Mouse (Mus musculus): ENCODE data around the gene Syne3. TPM values are rescaled to one million over a fixed set of nuclear protein-coding genes. Genes with fewer than 3 reads are reported as not detected.

Gene Syne3
- total RNA-seq, 1 experiment: 1.5 TPM

DNA sequence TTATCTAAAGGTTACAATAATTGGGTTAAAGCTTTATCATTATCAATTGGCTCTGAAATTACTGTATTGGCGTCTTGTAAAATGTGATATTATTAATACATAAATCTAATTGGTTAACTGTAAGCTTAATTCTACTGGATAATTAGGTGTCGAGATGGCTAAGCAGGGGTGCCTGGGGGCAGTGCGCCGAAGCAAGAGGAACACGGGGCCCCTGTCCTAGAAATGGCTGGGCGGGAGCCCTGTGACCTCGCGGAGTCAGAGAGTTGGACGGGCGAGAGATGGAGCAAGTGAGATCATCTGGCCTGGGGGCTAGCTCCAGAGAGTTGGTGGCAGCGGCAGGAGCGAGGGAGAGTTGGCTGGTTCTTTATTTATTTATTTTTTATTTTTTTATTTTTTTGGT is 40.2 kb upstream of the Syne3 start:
- 0 out of 2 replicates have a peak overlapping the region, but pooled peaks have one; percentile 31 for H3K9ac ChIP-seq (ENCODE audit: insufficient read depth, low read depth, low read length, poor library complexity, severe bottlenecking)
- in situ Hi-C loops (cut with MboI; ENCODE audit: low sequenced_read_pairs in 2 of 2, unreplicated experiment in 2 of 2): loop anchor here in 1 of 2 experiments (5.0 kb wide), 1 partner anchor 52 kb away; no protein-coding TSS in a partner anchor
- TF ChIP-seq HCFC1 (IDR thresholded peaks at IDR 0.05; ENCODE audit: borderline replicate concordance, insufficient read depth, low read length) (no peak), ZNF384 (IDR thresholded peaks at IDR 0.05; ENCODE audit: low read depth, low read length) (no peak), CHD2 (IDR thresholded peaks at IDR 0.05; ENCODE audit: low read depth, low read length) (no peak), MAFK (IDR thresholded peaks at IDR 0.05; ENCODE audit: insufficient read depth, low read depth, low read length) (no peak), ZC3H11A (IDR thresholded peaks at IDR 0.05; ENCODE audit: borderline replicate concordance, low read depth, low read length) (no peak)
- no peak overlapping the region for H3K4me3 ChIP-seq (ENCODE audit: insufficient read depth in 1 of 2, low read depth in 1 of 2, low read length in 2 of 2, poor library complexity in 1 of 2, severe bottlenecking in 1 of 2)
- peaks cover 0 to 6% of the 10 kb centered on the region in 2 experiments; a peak in 2 of 4 replicates for H3K4me1 ChIP-seq (ENCODE audit: control insufficient read depth in 2 of 2, insufficient read depth in 2 of 2, low read length in 2 of 2, poor library complexity in 1 of 2)
- no peak for DNase-seq (ENCODE audit: low read depth, low spot score)
- H3K27ac ChIP-seq (ENCODE audit: insufficient read depth, low read depth, low read length, poor library complexity, severe bottlenecking): no peak overlapping the region
- no peaks in the 10 kb centered on the region for H3K9me3 ChIP-seq (ENCODE audit: control insufficient read depth, insufficient read depth, low read depth, low read length)
- no peaks in the 10 kb centered on the region for H3K36me3 ChIP-seq (ENCODE audit: control insufficient read depth, insufficient read depth, low read length, poor library complexity, severe bottlenecking)

DNA sequence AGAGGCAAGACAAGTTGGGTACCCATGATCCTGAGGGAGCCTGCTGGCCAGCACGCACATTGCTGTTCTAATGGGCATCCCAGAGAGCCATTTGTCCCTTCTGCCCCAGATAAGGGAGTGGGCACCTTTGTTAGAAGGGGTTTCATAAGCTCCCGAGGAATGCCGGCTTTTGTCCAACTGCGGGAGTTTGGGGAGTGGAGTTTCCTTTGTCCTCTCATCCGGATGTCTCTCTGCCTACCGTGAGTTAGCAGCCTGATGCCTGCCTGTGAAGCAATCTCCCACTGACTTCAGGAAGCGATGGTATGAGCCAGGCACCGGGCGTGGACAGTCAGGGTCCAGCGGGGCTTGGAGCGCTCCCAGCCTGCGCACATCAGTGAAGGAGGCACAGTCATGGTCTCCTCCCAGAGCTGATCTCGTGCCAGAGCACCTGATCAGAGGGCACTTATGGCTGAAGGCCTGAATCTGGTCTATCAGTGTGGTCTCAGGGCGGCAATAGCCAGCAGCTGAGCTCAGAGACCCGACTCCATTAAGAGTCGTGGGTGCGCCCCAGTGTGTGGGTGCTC is 38.8 kb upstream of the Syne3 start:
- Histone ChIP-seq H3K9me3 (ENCODE audit: control insufficient read depth, insufficient read depth, low read depth, low read length) (no peaks in the 10 kb centered on the region), H3K4me1 (ENCODE audit: control insufficient read depth in 2 of 2, insufficient read depth in 2 of 2, low read length in 2 of 2, poor library complexity in 1 of 2) (peaks cover 0 to 6% of the 10 kb centered on the region in 2 experiments; a peak in 2 of 4 replicates), H3K4me3 (ENCODE audit: insufficient read depth in 1 of 2, low read depth in 1 of 2, low read length in 2 of 2, poor library complexity in 1 of 2, severe bottlenecking in 1 of 2) (no peak overlapping the region), H3K36me3 (ENCODE audit: control insufficient read depth, insufficient read depth, low read length, poor library complexity, severe bottlenecking) (no peaks in the 10 kb centered on the region), H3K9ac (ENCODE audit: insufficient read depth, low read depth, low read length, poor library complexity, severe bottlenecking) (no peak overlapping the region), H3K27ac (ENCODE audit: insufficient read depth, low read depth, low read length, poor library complexity, severe bottlenecking) (no peak overlapping the region)
- TF ChIP-seq ZNF384 (IDR thresholded peaks at IDR 0.05; ENCODE audit: low read depth, low read length): no peak
- no peak for TF ChIP-seq CHD2 (IDR thresholded peaks at IDR 0.05; ENCODE audit: low read depth, low read length)
- TF ChIP-seq MAFK (IDR thresholded peaks at IDR 0.05; ENCODE audit: insufficient read depth, low read depth, low read length): no peak
- no peak for DNase-seq (ENCODE audit: low read depth, low spot score)
- in situ Hi-C loops (cut with MboI; ENCODE audit: low sequenced_read_pairs in 2 of 2, unreplicated experiment in 2 of 2): no loop called here

GRCm38 (mm10) chr12:105044775-105045174 is 35.2 kb upstream of the Syne3 start:
- no peak for TF ChIP-seq ZNF384 (IDR thresholded peaks at IDR 0.05; ENCODE audit: low read depth, low read length)
- no peak for TF ChIP-seq CHD2 (IDR thresholded peaks at IDR 0.05; ENCODE audit: low read depth, low read length)
- no peak for TF ChIP-seq MAFK (IDR thresholded peaks at IDR 0.05; ENCODE audit: insufficient read depth, low read depth, low read length)
- peaks cover 9% of the 10 kb centered on the region for H3K36me3 ChIP-seq (ENCODE audit: control insufficient read depth, insufficient read depth, low read length, poor library complexity, severe bottlenecking)
- peaks cover 0 to 11% of the 10 kb centered on the region in 2 experiments; a peak in 2 of 4 replicates for H3K4me1 ChIP-seq (ENCODE audit: control insufficient read depth in 2 of 2, insufficient read depth in 2 of 2, low read length in 2 of 2, poor library complexity in 1 of 2)
- no peak overlapping the region for H3K4me3 ChIP-seq (ENCODE audit: insufficient read depth in 1 of 2, low read depth in 1 of 2, low read length in 2 of 2, poor library complexity in 1 of 2, severe bottlenecking in 1 of 2)
- no peak overlapping the region; the same call in 1 of the 2 replicates for H3K27ac ChIP-seq (ENCODE audit: insufficient read depth, low read depth, low read length, poor library complexity, severe bottlenecking)
- in situ Hi-C loops (cut with MboI; ENCODE audit: low sequenced_read_pairs in 2 of 2, unreplicated experiment in 2 of 2): no loop called here
- H3K9ac ChIP-seq (ENCODE audit: insufficient read depth, low read depth, low read length, poor library complexity, severe bottlenecking): no peak overlapping the region
- H3K9me3 ChIP-seq (ENCODE audit: control insufficient read depth, insufficient read depth, low read depth, low read length): no peaks in the 10 kb centered on the region
- DNase-seq (ENCODE audit: low read depth, low spot score): no peak

GRCm38 (mm10) chr12:105043081-105043480 is 33.5 kb upstream of the Syne3 start:
- TF ChIP-seq ZNF384 (IDR thresholded peaks at IDR 0.05; ENCODE audit: low read depth, low read length): no peak
- no peak for TF ChIP-seq CHD2 (IDR thresholded peaks at IDR 0.05; ENCODE audit: low read depth, low read length)
- no peak for TF ChIP-seq ZC3H11A (IDR thresholded peaks at IDR 0.05; ENCODE audit: borderline replicate concordance, low read depth, low read length)
- no peak for TF ChIP-seq MAFK (IDR thresholded peaks at IDR 0.05; ENCODE audit: insufficient read depth, low read depth, low read length)

DNA sequence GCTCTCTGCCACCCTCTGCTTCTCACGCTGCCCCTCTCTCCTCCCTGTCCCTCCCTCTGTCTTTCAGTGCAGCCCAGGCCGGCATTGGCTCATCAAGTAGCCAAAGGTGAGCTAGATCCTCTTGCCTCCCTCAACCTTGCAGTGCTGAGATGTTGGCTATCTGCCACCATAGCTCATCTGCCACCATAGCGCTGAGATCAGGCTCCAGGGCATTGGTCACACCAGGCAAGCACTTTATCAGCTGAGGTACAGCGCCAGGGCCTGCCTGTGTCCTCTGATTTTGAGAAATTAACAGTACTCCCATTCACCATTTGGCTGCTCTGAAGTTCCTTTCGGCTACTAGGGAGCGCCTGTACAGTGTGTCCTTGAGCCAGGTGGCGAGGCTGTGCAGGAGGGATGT is 31.3 kb upstream of the Syne3 start:
- Histone ChIP-seq H3K4me3 (ENCODE audit: insufficient read depth in 1 of 2, low read depth in 1 of 2, low read length in 2 of 2, poor library complexity in 1 of 2, severe bottlenecking in 1 of 2) (no peak overlapping the region), H3K36me3 (ENCODE audit: control insufficient read depth, insufficient read depth, low read length, poor library complexity, severe bottlenecking) (peaks cover 13% of the 10 kb centered on the region), H3K9ac (ENCODE audit: insufficient read depth, low read depth, low read length, poor library complexity, severe bottlenecking) (no peak overlapping the region), H3K9me3 (ENCODE audit: control insufficient read depth, insufficient read depth, low read depth, low read length) (no peaks in the 10 kb centered on the region), H3K4me1 (ENCODE audit: control insufficient read depth in 2 of 2, insufficient read depth in 2 of 2, low read length in 2 of 2, poor library complexity in 1 of 2) (peaks cover 0 to 29% of the 10 kb centered on the region in 2 experiments; a peak in 2 of 4 replicates), H3K27ac (ENCODE audit: insufficient read depth, low read depth, low read length, poor library complexity, severe bottlenecking) (no peak overlapping the region)
- TF ChIP-seq ZC3H11A (IDR thresholded peaks at IDR 0.05; ENCODE audit: borderline replicate concordance, low read depth, low read length) (no peak), CHD2 (IDR thresholded peaks at IDR 0.05; ENCODE audit: low read depth, low read length) (no peak), HCFC1 (IDR thresholded peaks at IDR 0.05; ENCODE audit: borderline replicate concordance, insufficient read depth, low read length) (no peak), MAFK (IDR thresholded peaks at IDR 0.05; ENCODE audit: insufficient read depth, low read depth, low read length) (no peak), ZNF384 (IDR thresholded peaks at IDR 0.05; ENCODE audit: low read depth, low read length) (no peak)
- no peak for DNase-seq (ENCODE audit: low read depth, low spot score)
- in situ Hi-C loops (cut with MboI; ENCODE audit: low sequenced_read_pairs in 2 of 2, unreplicated experiment in 2 of 2): no loop called here

More at GRCm38 (mm10) chr12:105043081-105043480, 33.5 kb upstream of the Syne3 start:
- H3K4me1 ChIP-seq (ENCODE audit: control insufficient read depth in 2 of 2, insufficient read depth in 2 of 2, low read length in 2 of 2, poor library complexity in 1 of 2): peaks cover 0 to 26% of the 10 kb centered on the region in 2 experiments; a peak in 2 of 4 replicates
- no peak for DNase-seq (ENCODE audit: low read depth, low spot score)
- H3K9ac ChIP-seq (ENCODE audit: insufficient read depth, low read depth, low read length, poor library complexity, severe bottlenecking): no peak overlapping the region
- H3K27ac ChIP-seq (ENCODE audit: insufficient read depth, low read depth, low read length, poor library complexity, severe bottlenecking): no peak overlapping the region
- in situ Hi-C loops (cut with MboI; ENCODE audit: low sequenced_read_pairs in 2 of 2, unreplicated experiment in 2 of 2): no loop called here
- peaks cover 9% of the 10 kb centered on the region for H3K36me3 ChIP-seq (ENCODE audit: control insufficient read depth, insufficient read depth, low read length, poor library complexity, severe bottlenecking)
- H3K9me3 ChIP-seq (ENCODE audit: control insufficient read depth, insufficient read depth, low read depth, low read length): no peaks in the 10 kb centered on the region
- no peak overlapping the region for H3K4me3 ChIP-seq (ENCODE audit: insufficient read depth in 1 of 2, low read depth in 1 of 2, low read length in 2 of 2, poor library complexity in 1 of 2, severe bottlenecking in 1 of 2)
